Mouse (Mus musculus) MEL (cell line): ENCODE results near the gene Col1a1. TPM values are rescaled to one million over a fixed set of nuclear protein-coding genes. Genes with fewer than 3 reads are reported as not detected.

Experiments used
- DNase-seq: peaks from one replicate; pipeline ENCODE4 v3.0.0; 2011; ENCODE audit warnings: low read depth, low spot score
- H3K27ac ChIP-seq: 2 replicates; pipeline ENCODE4 v1.5.1; 2012; ENCODE audit warnings: low read depth, mild to moderate bottlenecking, control low read depth, low read length, moderate library complexity; ENCODE audit not compliant: control insufficient read depth
- H3K27me3 ChIP-seq, 2 experiments: fragments of 150-350 bp in 1 of 2; sonication (generic) in 1 of 2; 2 replicates each; pipeline ENCODE4 v1.6.1; 2012; ENCODE audit warnings: low read length in 2 of 2, mild to moderate bottlenecking in 2 of 2, improper control_type of control experiment in 1 of 2, moderate library complexity in 1 of 2; ENCODE audit not compliant: insufficient read depth in 2 of 2, control insufficient read depth in 1 of 2
- H3K36me3 ChIP-seq, 2 experiments: 2 replicates each; pipeline ENCODE4 v1.6.1; 2012 to 2014; ENCODE audit warnings: low read length in 2 of 2, improper control_type of control experiment in 1 of 2, inconsistent platforms in 1 of 2, mild to moderate bottlenecking in 1 of 2; ENCODE audit not compliant: insufficient read depth in 2 of 2, control insufficient read depth in 1 of 2
- H3K4me1 ChIP-seq, 2 experiments: fragments of 150-350 bp in 1 of 2; sonication (generic) in 1 of 2; 2 replicates each; pipeline ENCODE4 v1.6.1; 2012; ENCODE audit warnings: low read length in 2 of 2, improper control_type of control experiment in 1 of 2, mild to moderate bottlenecking in 1 of 2; ENCODE audit not compliant: insufficient read depth in 2 of 2, control insufficient read depth in 1 of 2
- H3K4me3 ChIP-seq, 2 experiments: fragments of 150-350 bp in 1 of 2; sonication (generic) in 1 of 2; 2 replicates each; pipeline ENCODE4 v1.5.1; 2012; ENCODE audit warnings: low read depth in 2 of 2, low read length in 2 of 2, mild to moderate bottlenecking in 2 of 2, moderate library complexity in 2 of 2, control low read depth in 1 of 2, improper control_type of control experiment in 1 of 2; ENCODE audit not compliant: control insufficient read depth in 1 of 2, insufficient read depth in 1 of 2
- H3K79me2 ChIP-seq: 2 replicates; pipeline ENCODE4 v1.6.1; 2012; ENCODE audit warnings: mild to moderate bottlenecking, low read length, moderate library complexity; ENCODE audit not compliant: control insufficient read depth, poor library complexity, insufficient read depth
- H3K9ac ChIP-seq: 2 replicates; pipeline ENCODE4 v1.6.1; 2012; ENCODE audit warnings: low read depth, mild to moderate bottlenecking, control low read depth, low read length, moderate library complexity; ENCODE audit not compliant: control insufficient read depth, poor library complexity, severe bottlenecking
- H3K9me3 ChIP-seq: fragments of 150-350 bp; sonication (generic); replicated peaks from 2 replicates; pipeline ENCODE4 v1.6.1; 2012; ENCODE audit warnings: mild to moderate bottlenecking, low read length, improper control_type of control experiment, moderate library complexity; ENCODE audit not compliant: insufficient read depth
- CHD2 ChIP-seq: IDR thresholded peaks from 2 replicates; pipeline ENCODE4 v1.6.1; 2011; ENCODE audit warnings: low read length, improper control_type of control experiment
- CTCF ChIP-seq, 3 experiments: IDR thresholded peaks in 2 of 3; conservative IDR thresholded peaks in 1 of 3; 2 replicates each; pipeline ENCODE4 v1.5.1; 2011 to 2012; ENCODE audit warnings: low read length in 3 of 3, low read depth in 2 of 3, mild to moderate bottlenecking in 2 of 3, improper control_type of control experiment in 1 of 3, inconsistent platforms in 1 of 3, mixed read lengths in 1 of 3, moderate library complexity in 1 of 3; ENCODE audit not compliant: control insufficient read depth in 1 of 3, insufficient read depth in 1 of 3, poor library complexity in 1 of 3, severe bottlenecking in 1 of 3
- E2F4 ChIP-seq: IDR thresholded peaks from 2 replicates; pipeline ENCODE4 v1.6.1; 2011; ENCODE audit warnings: low read depth, low read length, improper control_type of control experiment, borderline replicate concordance
- EP300 ChIP-seq, 2 experiments: IDR thresholded peaks; 2 replicates each; pipeline ENCODE4 v1.6.1; 2011; ENCODE audit warnings: improper control_type of control experiment in 2 of 2, low read length in 2 of 2, low read depth in 1 of 2, mild to moderate bottlenecking in 1 of 2
- ETS1 ChIP-seq: IDR thresholded peaks from 2 replicates; pipeline ENCODE4 v1.6.1; 2012; ENCODE audit warnings: low read depth, mild to moderate bottlenecking, inconsistent platforms, low read length, improper control_type of control experiment, moderate library complexity
- GABPA ChIP-seq: IDR thresholded peaks from 2 replicates; pipeline ENCODE4 v1.6.1; 2012; ENCODE audit warnings: low read depth, mild to moderate bottlenecking, inconsistent platforms, low read length, improper control_type of control experiment, moderate library complexity
- GATA1 ChIP-seq: IDR thresholded peaks from 2 replicates; pipeline ENCODE4 v1.6.1; 2011; ENCODE audit warnings: low read depth, low read length, improper control_type of control experiment
- HCFC1 ChIP-seq: IDR thresholded peaks from 2 replicates; pipeline ENCODE4 v1.6.1; 2012; ENCODE audit warnings: low read depth, mild to moderate bottlenecking, inconsistent platforms, low read length, improper control_type of control experiment, moderate library complexity
- KAT2A ChIP-seq: conservative IDR thresholded peaks from 2 replicates; pipeline ENCODE4 v1.6.1; 2012; ENCODE audit warnings: low read depth, low read length, improper control_type of control experiment, inconsistent platforms
- MAFK ChIP-seq: IDR thresholded peaks from 2 replicates; pipeline ENCODE4 v1.6.1; 2011; ENCODE audit warnings: low read depth, mild to moderate bottlenecking, low read length, improper control_type of control experiment, borderline replicate concordance
- MAX ChIP-seq: IDR thresholded peaks from 2 replicates; pipeline ENCODE4 v1.6.1; 2011; ENCODE audit warnings: low read length, improper control_type of control experiment
- MXI1 ChIP-seq: IDR thresholded peaks from 2 replicates; pipeline ENCODE4 v1.6.1; 2011; ENCODE audit warnings: mild to moderate bottlenecking, low read depth, low read length, improper control_type of control experiment
- MYB ChIP-seq: IDR thresholded peaks from 2 replicates; pipeline ENCODE4 v1.6.1; 2011; ENCODE audit warnings: mild to moderate bottlenecking, low read depth, low read length, improper control_type of control experiment
- NELFE ChIP-seq: IDR thresholded peaks from 2 replicates; pipeline ENCODE4 v1.6.1; 2011; ENCODE audit warnings: low read depth, low read length, improper control_type of control experiment
- SIN3A ChIP-seq: IDR thresholded peaks from 2 replicates; pipeline ENCODE4 v1.6.1; 2012; ENCODE audit warnings: low read length, improper control_type of control experiment, inconsistent platforms
- SMC3 ChIP-seq: IDR thresholded peaks from 2 replicates; pipeline ENCODE4 v1.6.1; 2011; ENCODE audit warnings: low read depth, low read length, improper control_type of control experiment
- TAL1 ChIP-seq: IDR thresholded peaks from 2 replicates; pipeline ENCODE4 v1.6.1; 2012; ENCODE audit warnings: mild to moderate bottlenecking, inconsistent platforms, low read length, moderate library complexity, mixed read lengths
- TCF12 ChIP-seq: IDR thresholded peaks from 2 replicates; pipeline ENCODE4 v1.6.1; 2014; ENCODE audit warnings: low read depth, mild to moderate bottlenecking, inconsistent platforms, low read length, improper control_type of control experiment, moderate library complexity
- ZC3H11A ChIP-seq: IDR thresholded peaks from 2 replicates; pipeline ENCODE4 v1.6.1; 2012; ENCODE audit warnings: low read depth, mild to moderate bottlenecking, inconsistent platforms, low read length, improper control_type of control experiment
- ZKSCAN1 ChIP-seq: IDR thresholded peaks from 2 replicates; pipeline ENCODE4 v1.6.1; 2012; ENCODE audit warnings: low read depth, mild to moderate bottlenecking, inconsistent platforms, low read length, improper control_type of control experiment, moderate library complexity
- ZMIZ1 ChIP-seq: IDR thresholded peaks from 2 replicates; pipeline ENCODE4 v1.6.1; 2012; ENCODE audit warnings: low read depth, mild to moderate bottlenecking, inconsistent platforms, low read length, improper control_type of control experiment, moderate library complexity
- ZNF384 ChIP-seq: IDR thresholded peaks from 2 replicates; pipeline ENCODE4 v1.6.1; 2012; ENCODE audit warnings: low read depth, mild to moderate bottlenecking, inconsistent platforms, low read length, improper control_type of control experiment
- polyA plus RNA-seq, 2 experiments: library from polyadenylated mRNA; stranded (reverse) in 1 of 2; unstranded in 1 of 2; fragments of >175 nt in 1 of 2; fragments of >200 nt in 1 of 2; gene quantifications; 2 replicates each; pipeline versions ENCODE4 v1.2.1 to v1.2.4; 2012; ENCODE audit warnings: low replicate concordance in 2 of 2, low read depth in 1 of 2; ENCODE audit not compliant: insufficient read length in 2 of 2, insufficient read depth in 1 of 2, missing spikeins in 1 of 2
- total RNA-seq: library from RNA; depleted of rRNA; stranded (reverse); fragments of 300-350 nt; gene quantifications from 2 replicates; pipeline ENCODE4 v1.2.3, GENCODE M21; 2012

Col1a1 gene
- total and polyA plus RNA-seq, 3 experiments, result 0.12 to 0.61 TPM; not detected in 1

DNA sequence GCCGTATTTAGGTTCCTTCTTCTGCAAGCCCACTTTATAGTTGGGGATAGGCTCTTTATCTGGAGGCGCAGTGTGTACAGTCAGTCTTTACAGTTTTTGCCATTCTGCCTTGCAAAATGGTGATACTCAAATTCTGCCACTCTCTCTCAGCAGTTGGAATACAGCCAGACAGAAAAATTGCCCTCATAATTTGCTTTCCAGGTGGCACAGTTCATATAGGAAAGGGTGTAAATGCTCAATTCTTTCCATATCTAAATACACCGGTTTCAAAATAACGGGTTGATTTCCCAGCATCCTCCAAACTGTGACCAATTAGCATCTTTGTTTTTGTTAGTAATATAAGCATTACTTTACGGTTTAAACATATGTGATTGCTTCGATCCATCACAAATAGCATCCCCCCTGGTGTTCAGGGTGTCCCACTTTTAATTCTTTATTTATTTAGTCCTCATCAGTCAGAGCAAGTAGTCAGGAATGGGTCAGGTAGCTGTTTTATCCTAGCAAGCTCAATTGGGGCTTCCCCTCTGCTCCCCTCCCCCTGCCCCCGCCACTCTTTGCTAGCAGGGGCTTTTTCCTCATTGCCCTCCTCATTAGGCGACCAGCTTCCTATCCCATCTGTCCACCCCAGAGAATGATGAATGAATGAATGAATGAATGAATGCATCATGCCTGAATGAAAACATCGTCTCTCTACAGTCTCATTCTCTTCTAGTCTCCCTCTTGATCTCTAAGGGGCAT is 42.3 kb downstream of the Col1a1 start:
- Histone ChIP-seq H3K79me2 (no peaks in the 10 kb centered on the region), H3K27ac (no peak overlapping the region), H3K36me3 (peaks cover 0 to 11% of the 10 kb centered on the region in 2 experiments; a peak in 2 of 4 replicates), H3K9me3 (no peaks in the 10 kb centered on the region), H3K27me3 (no peaks in the 10 kb centered on the region), H3K4me1 (peaks cover 2 to 8% of the 10 kb centered on the region in 2 experiments; a peak in 3 of 4 replicates), H3K9ac (no peak overlapping the region), H3K4me3 (peak overlapping the region; percentile 4 to 14; a peak in 2 of 4 replicates)
- peak; percentile 66 for DNase-seq
- peak; percentile 35; the same call in 1 of the 2 replicates for TF ChIP-seq MAX
- TF ChIP-seq CHD2, result no peak
- no peak for TF ChIP-seq ZMIZ1
- no peak for TF ChIP-seq E2F4
- TF ChIP-seq TCF12, result no peak
- peak; percentile 63; the same call in 1 of the 2 replicates for TF ChIP-seq SIN3A
- TF ChIP-seq ETS1, result peak; percentile 46; the same call in 1 of the 2 replicates
- no peak for TF ChIP-seq ZNF384
- no peak for TF ChIP-seq SMC3
- peak; percentile 32; the same call in 1 of the 2 replicates for TF ChIP-seq MXI1
- TF ChIP-seq NELFE, result no peak
- TF ChIP-seq TAL1, result peak; percentile 44
- peak; percentile 65; the same call in 1 of the 2 replicates for TF ChIP-seq GATA1
- TF ChIP-seq EP300 (IDR thresholded peaks at IDR 0.05; ENCODE audit: low read depth in 1 of 2, low read length in 2 of 2), result peak; percentile 68 to 81
- no peak for TF ChIP-seq ZC3H11A
- no peak for TF ChIP-seq ZKSCAN1
- TF ChIP-seq CTCF (IDR thresholded peaks at IDR 0.05 in 2 of 3, conservative IDR thresholded peaks at IDR 0.05 in 1 of 3; ENCODE audit: control insufficient read depth in 1 of 3, insufficient read depth in 1 of 3, low read depth in 2 of 3, low read length in 3 of 3, poor library complexity in 1 of 3, severe bottlenecking in 1 of 3), result no peak
- no peak; the same call in 1 of the 2 replicates for TF ChIP-seq MYB
- no peak for TF ChIP-seq KAT2A
- no peak for TF ChIP-seq MAFK
- TF ChIP-seq GABPA, result no peak
- TF ChIP-seq HCFC1, result no peak
